Mouse (Mus musculus): ENCODE measurements around the gene Aspscr1.
"Not testable (repeated sequence)": the region's sequence is repeated elsewhere in the genome, so short reads cannot be mapped to it uniquely, and the experiment has no call there.

Aspscr1 gene

DNA sequence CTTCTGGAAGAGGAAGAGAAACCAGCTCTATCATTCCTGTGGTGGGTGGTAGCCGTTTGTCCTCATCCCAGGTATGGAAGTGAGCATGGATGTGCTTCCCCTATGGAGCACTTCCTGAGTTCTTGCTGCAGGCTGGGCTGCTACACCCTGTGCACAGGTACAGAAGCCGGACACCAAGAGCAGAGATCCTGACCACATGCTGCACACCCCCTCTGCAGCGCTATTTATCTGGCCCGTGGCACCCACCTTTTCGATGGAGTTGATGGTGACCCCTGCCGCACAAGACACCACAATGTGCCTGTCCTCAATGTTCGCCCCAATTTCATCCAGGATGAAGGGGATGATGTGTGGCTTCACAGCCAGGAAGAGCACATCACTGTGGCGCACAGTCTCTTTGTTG, 30.9 kb upstream of the Aspscr1 start:
- in situ Hi-C loops (cut with MboI, MseI), result no loop called here

DNA sequence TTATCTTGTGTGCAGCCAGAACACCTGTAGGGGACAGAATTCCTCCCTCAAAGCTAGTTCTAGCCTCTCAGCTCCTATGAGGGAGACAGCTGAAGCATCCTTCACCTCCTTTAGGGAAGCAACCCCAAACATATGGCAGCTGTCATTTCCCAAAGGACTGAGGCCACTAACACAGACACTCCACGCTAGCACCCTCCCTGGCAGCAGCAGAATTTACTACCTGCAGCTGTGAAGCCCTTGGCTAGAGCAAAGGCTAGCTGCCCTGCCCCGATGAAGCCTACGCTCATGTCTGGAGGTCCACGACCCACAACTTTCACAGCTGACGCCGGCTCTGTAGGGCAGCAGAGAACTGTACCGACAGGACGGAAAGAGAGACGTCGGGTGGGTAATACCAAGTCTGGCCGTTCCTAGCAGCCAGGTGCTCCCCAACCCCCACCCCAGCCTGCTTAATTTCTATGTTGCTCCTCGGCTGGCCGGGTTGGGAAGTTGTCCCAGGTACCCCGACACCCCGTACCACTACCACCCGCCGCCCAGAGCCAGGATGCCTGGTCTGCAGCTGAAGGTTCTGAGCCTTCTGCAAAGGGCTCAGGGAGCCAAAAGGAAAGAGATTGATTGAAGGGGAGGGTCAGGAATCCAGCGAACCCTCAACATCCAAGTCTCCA, 29.7 kb upstream of the Aspscr1 start:
- in situ Hi-C loops (cut with MboI, MseI), result no loop called here

GRCm38 (mm10) chr11:120643601-120643987, 29.2 kb upstream of the Aspscr1 start, which contains the start of gene Pycr1:
Gene Pycr1, minus strand, starts transcription at chr11:120643769.
- in situ Hi-C loops (cut with MboI, MseI), result no loop called here

GRCm38 (mm10) chr11:120647047-120647830, 25.5 kb upstream of the Aspscr1 start:
- in situ Hi-C loops (cut with MboI, MseI), result no loop called here

- in situ Hi-C loops (cut with MboI, MseI), result no loop called here
Observed at GRCm38 (mm10) chr11:120648001-120648476, 24.7 kb upstream of the Aspscr1 start, which contains the start of gene Myadml2. Gene Myadml2, minus strand, starts transcription at chr11:120648158.

- in situ Hi-C loops (cut with MboI, MseI), result no loop called here
Observed at GRCm38 (mm10) chr11:120651872-120652271, 20.9 kb upstream of the Aspscr1 start.

- in situ Hi-C loops (cut with MboI, MseI), result no loop called here
Observed at GRCm38 (mm10) chr11:120654741-120655140, 18.0 kb upstream of the Aspscr1 start.

DNA sequence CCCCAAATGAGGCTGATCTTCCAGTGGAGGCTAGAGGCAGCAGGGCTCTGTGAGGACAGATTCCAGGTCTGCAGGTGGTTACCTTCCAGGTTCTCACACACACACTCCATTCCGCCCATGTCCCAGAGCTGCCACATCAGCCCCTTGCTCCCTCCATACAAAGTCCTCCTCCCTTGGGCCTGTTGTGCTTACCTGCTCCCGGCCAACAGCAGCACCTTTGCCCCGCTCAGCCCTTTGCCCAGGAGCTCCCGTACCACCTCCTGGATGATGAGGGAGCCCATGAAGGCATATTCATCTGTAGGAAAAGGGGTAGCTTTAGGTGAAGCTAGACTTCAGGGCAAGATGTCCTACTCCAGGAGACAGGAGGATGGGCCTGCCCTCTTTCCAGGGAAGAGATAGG, 15.5 kb upstream of the Aspscr1 start:
- in situ Hi-C loops (cut with MboI, MseI), result no loop called here

DNA sequence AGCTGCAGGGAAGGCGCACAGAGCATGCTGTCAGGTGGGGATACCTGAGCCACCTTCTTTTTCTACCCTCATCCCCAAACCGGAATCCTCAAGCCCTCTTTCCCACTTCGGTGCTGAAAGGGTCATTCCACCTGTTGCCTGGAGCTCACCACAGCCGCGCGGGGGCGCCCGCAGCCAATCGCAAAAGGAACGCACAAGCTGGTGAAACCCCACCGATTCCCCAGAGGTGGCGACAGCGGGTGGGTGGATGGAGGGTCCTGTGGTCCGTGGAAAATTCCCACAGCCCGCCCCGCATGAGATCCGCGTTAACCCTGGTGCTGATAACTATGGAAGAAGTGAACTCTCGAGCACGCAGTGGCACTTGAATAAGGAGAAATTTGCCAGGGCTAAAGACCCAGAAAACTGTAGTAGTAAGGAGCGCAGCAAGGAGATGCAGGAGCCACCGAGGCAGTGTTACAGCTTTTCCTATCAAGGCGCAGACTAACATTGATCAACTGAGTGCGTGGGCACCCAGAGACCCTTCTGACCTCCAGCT, 13.8 kb upstream of the Aspscr1 start:
- in situ Hi-C loops (cut with MboI, MseI), result no loop called here

DNA sequence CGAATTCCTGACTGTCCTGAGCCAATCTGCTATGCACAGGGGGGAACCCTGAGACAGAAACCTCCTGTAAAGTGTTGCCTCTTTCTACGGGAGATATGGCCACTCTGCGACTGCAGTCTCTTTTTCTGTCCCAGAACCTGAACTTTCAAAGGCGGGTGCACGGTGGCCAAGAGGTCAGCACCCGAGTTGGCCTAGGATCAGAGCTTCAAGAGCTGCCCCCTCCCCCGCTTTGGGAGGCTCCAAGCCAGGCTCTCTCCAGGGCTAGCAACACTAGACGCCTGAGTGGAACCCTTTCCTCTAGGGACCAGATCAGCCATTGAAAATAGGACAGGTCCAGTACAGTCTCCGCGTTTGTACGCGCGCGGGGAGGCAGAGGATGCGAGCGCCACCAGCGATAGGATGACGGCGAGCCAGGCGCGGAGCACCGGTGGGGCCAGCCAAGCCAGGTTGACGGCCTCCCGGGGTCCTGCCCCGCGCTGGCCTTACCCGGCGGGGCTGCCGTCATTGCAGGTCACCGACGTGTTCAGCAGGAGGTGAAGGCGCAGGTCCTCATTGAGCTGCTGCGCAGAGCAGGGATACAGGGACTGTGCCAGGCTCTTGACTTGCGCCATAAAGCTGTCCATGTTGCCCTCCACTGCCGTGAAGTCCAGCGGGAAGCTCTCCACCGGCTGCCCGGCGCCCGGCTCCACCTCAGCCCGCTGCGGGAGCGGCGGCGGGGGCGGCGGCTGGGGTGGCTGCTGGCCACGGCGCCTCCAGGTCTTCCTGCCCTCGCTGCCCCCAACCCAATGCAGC, 13.1 kb upstream of the Aspscr1 start:
- in situ Hi-C loops (cut with MboI, MseI), result no loop called here

DNA sequence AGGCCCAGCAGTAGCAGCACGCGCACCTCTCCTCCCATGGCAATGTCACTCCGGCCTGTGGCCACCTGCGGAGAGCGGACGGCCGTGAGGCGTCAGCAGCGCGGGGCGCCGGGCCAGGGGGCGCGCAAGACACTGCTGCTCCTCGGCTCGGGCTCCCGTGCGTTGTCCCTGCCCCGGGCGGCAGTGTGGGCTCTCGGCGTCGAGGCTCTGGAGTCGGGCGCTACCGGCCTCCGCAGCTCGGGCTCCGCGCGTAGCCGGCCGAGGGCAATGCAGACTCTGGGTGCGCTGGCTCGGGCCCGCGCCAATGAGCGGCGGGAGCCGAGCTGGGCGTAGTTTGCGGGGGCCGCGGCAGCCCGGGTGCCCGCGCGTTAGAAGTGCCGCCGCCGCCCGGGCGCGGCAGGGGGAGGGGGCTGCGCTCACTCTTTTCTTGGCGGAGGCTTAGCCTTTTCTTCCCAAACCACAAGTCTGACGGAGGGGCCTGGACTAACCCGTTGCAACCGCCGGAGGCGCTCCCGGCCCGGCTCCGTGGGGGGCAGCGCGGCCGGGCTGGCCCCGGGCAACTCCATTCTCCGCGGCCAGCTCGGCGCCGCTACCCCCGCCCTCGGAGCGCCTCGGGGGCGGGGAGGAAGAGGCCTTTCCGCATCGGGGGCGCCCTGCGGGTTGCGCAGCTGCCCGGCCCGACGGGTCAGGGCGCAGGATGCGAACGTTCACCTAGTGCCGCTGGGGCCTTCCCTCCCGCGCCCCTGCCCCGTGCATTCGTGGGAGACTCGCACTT, 12.3 kb upstream of the Aspscr1 start:
- in situ Hi-C loops (cut with MboI, MseI), result no loop called here

GRCm38 (mm10) chr11:120661076-120661460, 11.7 kb upstream of the Aspscr1 start, which contains the start of gene Notum:
Gene Notum, minus strand, starts transcription at chr11:120661175.
- in situ Hi-C loops (cut with MboI, MseI), result no loop called here

DNA sequence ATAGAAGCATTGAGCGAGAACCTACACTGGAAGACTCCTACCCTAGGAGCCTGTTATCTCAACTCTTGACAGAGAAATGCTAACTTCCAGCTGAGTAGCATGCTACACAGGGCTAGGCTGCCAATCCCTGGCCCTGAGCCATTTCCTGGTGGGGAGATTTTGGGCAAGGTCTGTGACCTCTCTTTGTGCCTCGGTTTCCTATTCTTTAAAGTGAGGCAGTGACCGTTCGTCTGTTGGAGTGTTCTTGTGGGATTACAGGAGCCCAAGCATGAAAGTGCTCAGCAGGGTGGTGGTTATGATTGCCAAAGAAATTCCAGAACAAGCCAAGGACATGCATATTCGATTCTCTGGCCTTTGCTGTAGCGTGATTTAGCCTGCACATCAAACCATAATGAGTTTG, 10.0 kb upstream of the Aspscr1 start:
- in situ Hi-C loops (cut with MboI, MseI), result no loop called here

GRCm38 (mm10) chr11:120663714-120664113, 9.1 kb upstream of the Aspscr1 start:
- in situ Hi-C loops (cut with MboI, MseI), result no loop called here

- in situ Hi-C loops (cut with MboI, MseI), result no loop called here
Observed at GRCm38 (mm10) chr11:120665406-120665805, 7.4 kb upstream of the Aspscr1 start.

GRCm38 (mm10) chr11:120666617-120667016, 6.2 kb upstream of the Aspscr1 start:
- in situ Hi-C loops (cut with MboI, MseI), result no loop called here

DNA sequence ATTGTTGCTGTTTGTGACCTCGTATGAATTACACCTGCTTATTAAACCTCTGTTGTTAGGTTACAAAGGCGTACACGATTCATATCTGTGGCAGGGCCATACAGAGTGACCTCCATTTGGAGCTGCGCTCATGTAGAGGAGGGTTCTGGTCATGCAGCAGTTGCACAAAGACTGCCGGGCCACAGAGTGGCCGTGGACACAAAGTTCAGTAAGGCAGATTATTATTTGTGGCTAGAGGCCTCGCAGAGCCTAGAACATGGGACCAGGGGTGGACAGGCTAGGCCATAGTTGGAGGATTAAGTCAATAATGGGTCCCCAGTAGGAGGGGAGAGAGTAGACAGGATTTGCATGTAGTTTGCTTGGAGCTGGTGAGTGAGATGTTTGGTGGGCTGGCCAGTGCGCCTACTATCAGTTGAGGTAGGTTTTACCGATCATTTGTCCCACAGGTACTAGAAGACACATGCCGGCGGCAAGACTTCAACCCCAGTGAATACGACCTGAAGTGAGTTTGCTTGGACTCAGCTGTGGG, 885 bp downstream of the Aspscr1 start:
- in situ Hi-C loops (cut with MboI, MseI), result no loop called here

GRCm38 (mm10) chr11:120675875-120676274, 3.1 kb downstream of the Aspscr1 start:
- in situ Hi-C loops (cut with MboI, MseI), result not testable (repeated sequence)

DNA sequence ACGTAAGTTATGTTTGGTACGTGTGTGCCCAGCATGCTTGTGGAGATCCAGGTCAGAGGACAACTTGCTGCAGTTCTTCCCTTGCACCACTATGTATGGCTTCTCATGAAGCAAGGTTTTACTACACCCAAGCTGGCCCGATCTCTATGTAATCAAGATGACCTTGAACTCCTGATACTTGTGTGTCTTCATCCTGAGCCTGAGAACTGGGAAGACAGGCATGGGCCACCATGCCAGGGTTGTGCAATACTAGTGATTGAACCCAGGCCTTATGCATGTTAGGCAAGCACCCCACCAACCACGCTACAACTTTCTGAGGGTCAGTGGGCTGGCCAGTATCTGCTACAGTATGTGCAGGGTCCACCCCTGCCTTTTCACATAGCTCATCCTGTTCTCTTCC, 4.2 kb downstream of the Aspscr1 start:
- in situ Hi-C loops (cut with MboI, MseI), result no loop called here

DNA sequence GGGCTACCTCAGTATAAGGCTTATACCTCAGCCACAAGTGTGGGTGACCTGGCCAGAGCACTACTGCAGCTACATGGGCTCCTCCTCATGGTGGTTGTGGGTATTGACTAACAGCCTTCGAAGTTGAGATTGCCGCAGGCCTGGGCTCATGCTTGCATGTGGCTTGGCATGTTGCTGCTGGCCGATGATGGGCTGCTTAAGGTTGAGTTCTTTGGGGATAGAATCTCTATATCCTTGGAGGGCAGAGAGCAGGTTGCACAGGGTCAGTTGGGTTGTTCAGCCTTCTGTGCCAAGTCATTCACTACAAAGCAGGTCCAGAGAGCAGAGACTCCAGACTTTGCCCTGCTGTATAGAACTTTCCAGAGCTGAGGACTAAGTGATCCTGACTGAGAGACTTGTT, 7.1 kb downstream of the Aspscr1 start:
- in situ Hi-C loops (cut with MboI, MseI), result no loop called here

DNA sequence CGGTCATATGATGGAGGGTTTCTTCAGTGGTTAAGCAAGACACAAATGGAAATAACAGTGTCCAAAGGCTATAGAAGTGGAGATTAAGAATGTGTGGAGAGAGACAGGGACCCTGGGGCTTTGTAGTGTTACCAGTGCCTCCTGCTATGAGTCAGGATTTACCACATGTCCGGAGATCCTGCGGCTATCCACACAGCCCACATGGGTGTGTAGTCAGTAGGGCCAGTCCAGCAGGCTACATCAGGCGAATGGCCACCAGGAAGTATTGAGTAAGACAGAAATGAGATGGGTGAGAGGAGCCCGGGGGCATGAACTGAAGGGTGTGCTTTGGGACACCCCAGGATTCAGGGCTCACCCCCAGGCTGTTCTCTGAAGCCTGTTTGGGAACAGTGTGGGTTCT, 9.9 kb downstream of the Aspscr1 start:
- in situ Hi-C loops (cut with MboI, MseI), result no loop called here

Data from T-helper 1 cell (primary cell).